Mouse (Mus musculus) thymus, postnatal 4 days (tissue): ENCODE data around the gene Gpsm2.
"Not testable (repeated sequence)": the region's sequence is repeated elsewhere in the genome, so short reads cannot be mapped to it uniquely, and the experiment has no call there.

Source experiments
- DNase-seq: peaks from one replicate; pipeline ENCODE4 v3.0.0; 2021

Gpsm2 gene

DNA sequence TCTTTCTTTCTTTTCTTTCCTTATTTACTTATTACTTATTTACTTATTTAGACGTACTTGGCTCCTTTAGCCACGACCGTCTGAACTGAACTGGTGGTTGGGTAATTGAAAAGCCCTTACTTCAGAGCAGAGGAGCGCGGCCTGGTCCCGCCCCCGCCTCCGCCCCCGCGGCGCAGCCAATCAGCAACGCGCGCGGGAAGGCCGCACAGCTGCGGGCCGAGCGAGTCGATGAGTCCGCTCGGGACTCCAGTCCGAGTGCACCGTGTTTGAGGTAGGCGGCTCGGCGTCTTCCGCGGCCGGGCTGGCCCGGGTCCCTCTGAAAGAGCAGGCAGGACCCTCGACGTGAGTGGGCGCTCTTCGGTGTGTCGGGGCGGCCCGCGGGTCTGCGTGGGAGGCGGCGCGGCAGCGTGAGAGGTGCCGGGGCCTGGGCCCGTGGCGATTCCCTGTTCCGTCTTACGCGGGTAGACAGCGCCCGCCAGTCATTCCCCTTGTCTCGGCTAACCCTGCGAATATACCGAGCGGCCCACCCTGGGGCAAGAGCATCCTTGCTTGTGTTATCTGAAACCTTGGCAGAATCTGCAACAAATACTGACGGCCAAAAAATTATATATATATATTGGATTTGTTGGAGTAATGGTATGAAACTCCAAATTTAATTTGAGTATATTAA, 68.3 kb downstream of the Gpsm2 start, which contains the start of gene Clcc1:
Gene Clcc1 (plus strand): TSS at position 204 of the 670 bp plus-strand sequence.
- DNase-seq: peak; percentile 97

GRCm38 (mm10) chr3:108652866-108653642, 69.1 kb downstream of the Gpsm2 start:
- DNase-seq: peak; percentile 16

- not testable (repeated sequence) for DNase-seq
Measured at GRCm38 (mm10) chr3:108647681-108648080, 74.4 kb downstream of the Gpsm2 start.

- no peak for DNase-seq
Measured at GRCm38 (mm10) chr3:108646036-108646435, 76.1 kb downstream of the Gpsm2 start.

- no peak for DNase-seq
Measured at GRCm38 (mm10) chr3:108644856-108645255, 77.3 kb downstream of the Gpsm2 start.

GRCm38 (mm10) chr3:108640998-108641397, 81.1 kb downstream of the Gpsm2 start:
- no peak for DNase-seq

DNA sequence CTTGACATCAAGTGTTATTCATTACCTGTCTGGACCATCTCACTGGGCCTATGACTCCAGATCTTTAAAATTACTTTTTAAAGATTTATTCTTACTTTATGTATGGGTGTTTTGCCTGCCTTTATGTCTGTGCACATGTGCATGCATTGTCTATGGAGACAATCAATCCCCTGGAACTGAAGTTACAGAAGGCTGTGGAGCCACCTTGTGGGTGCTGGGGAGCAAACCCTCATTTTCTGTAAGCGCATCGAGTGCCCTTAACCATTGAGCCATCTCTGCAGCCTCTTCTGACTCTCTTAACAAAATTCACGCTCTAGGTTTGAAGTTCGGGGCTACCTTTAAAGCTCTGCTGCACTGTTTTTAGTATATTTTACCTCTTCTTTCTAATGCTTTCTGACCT, 82.7 kb downstream of the Gpsm2 start:
- DNase-seq: peak; percentile 13

DNA sequence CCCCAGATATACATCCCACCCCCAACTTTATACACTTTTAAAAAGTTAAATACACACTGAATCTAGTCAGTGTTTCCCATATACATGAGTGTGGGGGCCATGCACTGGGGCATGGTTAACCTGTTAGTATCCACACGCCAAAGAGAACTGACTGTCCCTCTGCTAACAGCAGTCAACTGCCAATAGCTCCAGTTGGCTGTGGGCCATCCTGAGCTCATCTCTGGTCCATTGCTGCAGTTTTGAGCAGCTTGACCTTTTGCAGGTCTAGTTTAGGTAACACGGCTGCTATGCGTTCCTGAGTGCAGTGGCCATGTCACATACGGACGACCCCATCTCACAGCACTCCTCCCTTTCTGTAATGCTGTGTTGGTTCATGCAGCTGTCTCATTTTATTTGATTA, 87.3 kb downstream of the Gpsm2 start:
- no peak for DNase-seq
